Mouse (Mus musculus) olfactory bulb, adult 2 months (tissue): ENCODE measurements at regions not wholly inside any gene's neighbourhood (a gene's known extent, or its start where the extent isn't known, plus 50 kb on each side); places are given as distances from the start of the nearest gene placed in this dataset.

Source experiments
- H3K27ac ChIP-seq: fragments of 200-500 bp; 2 replicates; pipeline ENCODE4 v1.5.1; 2012; ENCODE audit warnings: low read depth, low read length; ENCODE audit not compliant: insufficient read depth
- H3K4me1 ChIP-seq: fragments of 200-500 bp; 2 replicates; pipeline ENCODE4 v1.6.1; 2012; ENCODE audit warnings: low read length; ENCODE audit not compliant: control insufficient read depth, insufficient read depth
- H3K4me3 ChIP-seq: fragments of 200-500 bp; 2 replicates; pipeline ENCODE4 v1.5.1; 2012; ENCODE audit warnings: mild to moderate bottlenecking, low read depth, low read length, moderate library complexity; ENCODE audit not compliant: insufficient read depth
- CTCF ChIP-seq: fragments of 200-500 bp; IDR thresholded peaks from 2 replicates; pipeline ENCODE4 v1.5.1; 2012; ENCODE audit warnings: low read depth, mild to moderate bottlenecking, low read length, moderate library complexity; ENCODE audit not compliant: insufficient read depth
- POLR2A ChIP-seq: fragments of 200-500 bp; IDR thresholded peaks from 2 replicates; pipeline ENCODE4 v1.6.1; 2012; ENCODE audit warnings: mild to moderate bottlenecking, low read depth, low read length, moderate library complexity; ENCODE audit not compliant: insufficient read depth
- WGBS: fragments of 180-500 bp; shearing (Covaris S2); methylation state at CpG from one replicate; pipeline ENCODE4 v1.1.7; 2018; 5-methylcytosine and 5-hydroxymethylcytosine counted together

GRCm38 (mm10) chr10:99699498-99699897 is 60.0 kb downstream of the Csl start:
- WGBS: 80% methylated on average over 3 of the region's 3 CpGs

GRCm38 (mm10) chr10:99700052-99700777 is 59.2 kb downstream of the Csl start:
- WGBS: 25% methylated on average over 2 of the region's 2 CpGs
- no peaks in the 10 kb centered on the region for H3K4me1 ChIP-seq
- no peak overlapping the region for H3K27ac ChIP-seq
- H3K4me3 ChIP-seq: no peak overlapping the region
- TF ChIP-seq CTCF (no peak), POLR2A (no peak)

More at GRCm38 (mm10) chr10:99699498-99699897, 60.0 kb downstream of the Csl start:
- Histone ChIP-seq H3K27ac (no peak overlapping the region), H3K4me1 (no peaks in the 10 kb centered on the region), H3K4me3 (no peak overlapping the region)
- TF ChIP-seq CTCF (no peak), POLR2A (no peak)
